Mouse (Mus musculus): ENCODE measurements at regions not wholly inside any gene's neighbourhood (a gene's known extent, or its start where the extent isn't known, plus 50 kb on each side); places are given as distances from the start of the nearest gene placed in this dataset.
A peak's percentile ranks its signal among the peaks of the same experiment; 100 is the strongest.

- peak; percentile 74 for DNase-seq
Observed at GRCm38 (mm10) chr2:124955843-124956242, 112.1 kb upstream of the Slc24a5 start.

GRCm38 (mm10) chr2:124959431-124959830, 108.5 kb upstream of the Slc24a5 start:
- DNase-seq, result no peak

- DNase-seq, result peak; percentile 72
Observed at GRCm38 (mm10) chr2:124971826-124972749, 95.8 kb upstream of the Slc24a5 start.

- DNase-seq, result no peak
Observed at GRCm38 (mm10) chr2:124975106-124975505, 92.8 kb upstream of the Slc24a5 start.

- DNase-seq, result no peak
Observed at GRCm38 (mm10) chr2:124990976-124991375, 76.9 kb upstream of the Slc24a5 start.

- DNase-seq, result peak; percentile 87
Observed at GRCm38 (mm10) chr2:125015007-125015406, 52.9 kb upstream of the Slc24a5 start.

- peak; percentile 30 for DNase-seq
Observed at GRCm38 (mm10) chr2:125016946-125017345, 51.0 kb upstream of the Slc24a5 start.

Measured in heart, adult 11 months (tissue).